ENCODE assay signal across 34 mouse cellular contexts in the genomic region with DNA sequence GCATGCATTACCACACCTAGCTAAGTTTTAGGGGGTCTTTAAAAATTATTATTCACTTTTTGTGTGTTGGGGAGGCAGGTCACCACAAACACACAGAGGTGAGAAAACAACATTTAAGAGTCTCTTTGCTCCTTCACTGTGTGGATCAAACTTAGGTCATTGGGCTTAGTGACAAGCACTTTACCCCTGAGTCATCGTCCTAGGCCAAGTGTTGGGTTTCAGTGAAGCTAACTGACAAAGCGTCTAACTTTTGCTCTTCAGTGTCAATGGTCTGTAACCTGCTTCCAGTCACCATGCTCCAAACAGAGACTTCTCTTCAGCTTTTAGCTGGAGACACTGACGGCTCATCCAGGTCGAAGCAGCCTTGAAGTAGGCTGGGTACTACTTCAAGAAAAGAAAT.
"Had no signal": no experiment of that assay in that cellular context is flagged by ENCODE, and none has a peak within 500 bp of the region (broad histone marks: within the 10 kb centered on the region; RNA-seq: fewer than 3 reads in every experiment).

No protein-coding gene starts in this region.

- H3K9me3 ChIP-seq: heart, embryonic 13.5 days; heart, embryonic 15.5 days; hindbrain, embryonic 12.5 days; hindbrain, embryonic 13.5 days; hindbrain, embryonic 15.5 days; intestine, embryonic 15.5 days; kidney, embryonic 15.5 days had no signal

- H3K4me2 ChIP-seq: heart, embryonic 11.5 days; heart, embryonic 12.5 days; heart, embryonic 13.5 days; heart, embryonic 15.5 days; hindbrain, embryonic 12.5 days; hindbrain, embryonic 13.5 days; hindbrain, embryonic 15.5 days; intestine, embryonic 15.5 days; kidney, embryonic 15.5 days had no signal

- H3K4me1 ChIP-seq: hindbrain, embryonic 10.5 days; hindbrain, embryonic 12.5 days; hindbrain, embryonic 13.5 days; hindbrain, embryonic 15.5 days had no signal

- H3K36me3 ChIP-seq: heart, embryonic 12.5 days; heart, embryonic 13.5 days; heart, embryonic 15.5 days; hindbrain, embryonic 10.5 days; hindbrain, embryonic 12.5 days; hindbrain, embryonic 13.5 days; hindbrain, embryonic 15.5 days; intestine, embryonic 15.5 days; kidney, embryonic 15.5 days had no signal

- H3K27ac ChIP-seq: heart, embryonic 13.5 days; heart, embryonic 15.5 days; hindbrain, embryonic 10.5 days; hindbrain, embryonic 12.5 days; hindbrain, embryonic 13.5 days; hindbrain, embryonic 15.5 days; hindbrain, postnatal 0 days; intestine, embryonic 15.5 days; kidney, embryonic 15.5 days; kidney, postnatal 0 days; layer of hippocampus, adult 2 months; left cerebral cortex, adult 2 months had no signal

- H3K4me3 ChIP-seq: heart, embryonic 12.5 days; heart, embryonic 13.5 days; heart, embryonic 15.5 days; hindbrain, embryonic 10.5 days; hindbrain, embryonic 12.5 days; hindbrain, embryonic 13.5 days; hindbrain, embryonic 15.5 days; intestine, embryonic 15.5 days; kidney, embryonic 15.5 days; layer of hippocampus, adult 2 months; left cerebral cortex, adult 2 months had no signal

- ATAC-seq: hindbrain, embryonic 16.5 days; hindbrain, postnatal 0 days; inflammation-experienced regulatory T-cells, adult 6 months; intestine, embryonic 15.5 days; intestine, embryonic 16.5 days; intestine, postnatal 0 days had no signal

- H3K9ac ChIP-seq: heart, embryonic 12.5 days; heart, embryonic 13.5 days; heart, embryonic 15.5 days; hindbrain, embryonic 12.5 days; hindbrain, embryonic 13.5 days; hindbrain, embryonic 15.5 days; intestine, embryonic 15.5 days; kidney, embryonic 15.5 days had no signal

- H3K27me3 ChIP-seq: heart, embryonic 12.5 days; heart, embryonic 13.5 days; heart, embryonic 15.5 days; hindbrain, embryonic 12.5 days; hindbrain, embryonic 13.5 days; hindbrain, embryonic 15.5 days; intestine, embryonic 15.5 days; kidney, embryonic 15.5 days had no signal

- DNase-seq: heart, postnatal 10 days; heart, postnatal 14 days; heart, postnatal 36 days; heart, postnatal 4 days; kidney, adult 11 months; kidney, adult 18-20 months; kidney, adult 2 months; kidney, adult 8-10 months; kidney, adult 9 months; kidney, postnatal 10 days; kidney, postnatal 14 days; kidney, postnatal 25 days; kidney, postnatal 36 days; kidney, postnatal 4 days; layer of hippocampus, adult 9-11 months; layer of hippocampus, postnatal 36 days had no signal
